Mouse (Mus musculus) neural tube, embryonic 15.5 days (tissue): Measurements from ENCODE around the gene Gm3285. TPM values are rescaled to one million over a fixed set of nuclear protein-coding genes. Genes with fewer than 3 reads are reported as not detected.

Source experiments
- ATAC-seq: fragments of 200-750 bp; cut with Nextera tagmentation; 2 replicates; pipeline ENCODE4 v1.8.0; 2017; ENCODE audit warnings: mild to moderate bottlenecking, moderate TSS enrichment, moderate library complexity; ENCODE audit not compliant: low FRiP score
- H3K27ac ChIP-seq: fragments of 300-500 bp; sonication (generic); replicated peaks from 2 replicates; pipeline ENCODE4 v1.5.1; 2015; ENCODE audit warnings: mild to moderate bottlenecking, inconsistent platforms
- H3K27me3 ChIP-seq: fragments of 300-500 bp; sonication (generic); replicated peaks from 2 replicates; pipeline ENCODE4 v1.6.1; 2015; ENCODE audit warnings: inconsistent platforms
- H3K36me3 ChIP-seq: fragments of 300-500 bp; sonication (generic); 2 replicates; pipeline ENCODE4 v1.6.1; 2015; ENCODE audit warnings: inconsistent platforms
- H3K4me1 ChIP-seq: fragments of 300-500 bp; sonication (generic); 2 replicates; pipeline ENCODE4 v1.6.1; 2015; ENCODE audit warnings: inconsistent platforms
- H3K4me2 ChIP-seq: fragments of 300-500 bp; sonication (generic); 2 replicates; pipeline ENCODE4 v1.6.1; 2015; ENCODE audit warnings: inconsistent platforms, mild to moderate bottlenecking, moderate library complexity
- H3K4me3 ChIP-seq: fragments of 300-500 bp; sonication (generic); replicated peaks from 2 replicates; pipeline ENCODE4 v1.5.1; 2015; ENCODE audit warnings: mild to moderate bottlenecking, inconsistent platforms
- H3K9ac ChIP-seq: fragments of 300-500 bp; sonication (generic); replicated peaks from 2 replicates; pipeline ENCODE4 v1.6.1; 2015; ENCODE audit warnings: mild to moderate bottlenecking, inconsistent platforms
- H3K9me3 ChIP-seq: fragments of 300-500 bp; sonication (generic); replicated peaks from 2 replicates; pipeline ENCODE4 v1.6.1; 2016; ENCODE audit warnings: inconsistent platforms
- WGBS: fragments of 180-500 bp; shearing (Covaris S2); methylation state at CpG from one replicate; pipeline ENCODE4 v1.1.7; 2015; ENCODE audit warnings: mixed read lengths; 5-methylcytosine and 5-hydroxymethylcytosine counted together
- polyA plus RNA-seq: library from polyadenylated mRNA; unstranded; fragments of >200 nt; fragmentation: Nextera tagmentation; extraction: Ambion mirVana; gene quantifications from 2 replicates; pipeline ENCODE4 v1.2.1, GENCODE M21; 2015

Gene Gm3285
- polyA plus RNA-seq, 1 experiment from 2014 or later: not detected

DNA sequence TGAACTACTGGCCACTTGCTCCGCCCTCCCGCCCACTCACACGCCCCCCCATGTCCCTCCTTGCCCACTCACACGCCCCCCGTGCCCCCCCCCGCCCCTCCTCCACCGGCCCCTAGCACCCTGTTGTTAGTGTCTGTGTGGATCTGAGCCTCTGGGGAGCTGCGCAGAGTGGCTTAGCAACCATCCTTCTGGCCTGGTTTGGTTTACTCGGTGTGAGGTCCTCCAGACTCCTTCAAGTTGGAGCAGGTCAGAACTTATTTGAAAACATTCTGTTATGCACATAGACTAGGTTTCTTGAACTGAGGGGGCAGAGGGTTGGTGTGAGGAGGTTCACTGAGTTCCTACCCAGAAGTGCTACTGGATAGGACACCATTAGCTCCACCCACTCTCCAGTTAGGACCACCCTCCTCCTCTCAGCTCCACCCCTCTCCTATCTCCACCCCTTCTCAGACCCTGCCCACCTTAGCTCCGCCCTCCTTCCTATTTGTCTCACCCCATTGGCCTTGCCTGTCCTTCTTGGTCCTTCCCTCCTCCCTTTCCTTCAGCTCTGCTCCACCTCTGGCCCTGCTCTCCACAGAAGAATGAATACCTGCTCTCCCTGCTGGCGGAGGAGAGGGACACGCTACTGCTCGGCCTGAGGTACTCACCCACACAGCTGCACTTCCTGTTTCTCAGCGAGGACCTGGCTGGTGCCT, 2.4 kb downstream of the Gm3285 start:
- H3K27ac ChIP-seq: no peak overlapping the region
- no peak overlapping the region for H3K9ac ChIP-seq
- H3K36me3 ChIP-seq: no peaks in the 10 kb centered on the region
- H3K4me3 ChIP-seq: peak overlapping the region; percentile 22
- no peaks in the 10 kb centered on the region for H3K27me3 ChIP-seq
- 34% methylated on average over 14 of the region's 14 CpGs for WGBS
- H3K4me2 ChIP-seq: peak overlapping the region; percentile 46
- no peaks in the 10 kb centered on the region for H3K4me1 ChIP-seq
- ATAC-seq: peak; percentile 85
- H3K9me3 ChIP-seq: no peaks in the 10 kb centered on the region

DNA sequence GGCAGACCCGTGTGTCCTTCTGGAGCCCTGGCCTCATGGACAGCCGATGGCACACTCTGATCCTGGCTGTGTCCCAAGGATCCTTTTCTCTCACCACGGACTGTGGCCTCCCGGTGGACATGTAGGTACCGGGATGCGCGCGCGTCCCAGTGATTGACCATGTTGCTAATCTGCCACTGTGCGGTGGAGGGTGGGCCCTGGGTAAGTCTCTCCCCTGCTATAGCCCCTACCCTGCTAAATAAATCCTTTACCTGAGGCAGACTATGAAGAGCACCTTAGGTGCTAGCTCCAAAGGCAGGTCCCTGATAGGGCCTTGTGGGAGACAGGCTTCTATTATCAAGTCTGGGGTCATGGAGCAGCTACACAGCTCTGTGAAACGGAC, 3.0 kb downstream of the Gm3285 start:
- peak; percentile 12; the same call in 1 of the 2 replicates for ATAC-seq
- H3K4me3 ChIP-seq: peak overlapping the region; percentile 22
- 39% methylated on average over 11 of the region's 11 CpGs for WGBS

GRCm38 (mm10) chr10:77867546-77867945, 5.8 kb downstream of the Gm3285 start:
- Histone ChIP-seq H3K27me3 (no peaks in the 10 kb centered on the region), H3K36me3 (no peaks in the 10 kb centered on the region), H3K9me3 (no peaks in the 10 kb centered on the region), H3K4me1 (no peaks in the 10 kb centered on the region), H3K27ac (no peak overlapping the region), H3K9ac (no peak overlapping the region), H3K4me3 (no peak overlapping the region), H3K4me2 (no peak overlapping the region)
- no peak for ATAC-seq
- WGBS: 9% methylated on average over 1 of the region's 1 CpGs

More for the DNA sequence above, 3.0 kb downstream of the Gm3285 start:
- Histone ChIP-seq H3K27me3 (no peaks in the 10 kb centered on the region), H3K36me3 (no peaks in the 10 kb centered on the region), H3K4me1 (no peaks in the 10 kb centered on the region), H3K9ac (no peak overlapping the region), H3K9me3 (no peaks in the 10 kb centered on the region), H3K27ac (no peak overlapping the region), H3K4me2 (peak overlapping the region; percentile 46)

GRCm38 (mm10) chr10:77869651-77870050, 7.9 kb downstream of the Gm3285 start:
- H3K36me3 ChIP-seq: no peaks in the 10 kb centered on the region
- H3K4me1 ChIP-seq: no peaks in the 10 kb centered on the region
- no peaks in the 10 kb centered on the region for H3K27me3 ChIP-seq
- ATAC-seq: no peak
- no peak overlapping the region for H3K4me3 ChIP-seq
- 91% methylated on average over 7 of the region's 7 CpGs for WGBS
- H3K27ac ChIP-seq: no peak overlapping the region
- H3K9me3 ChIP-seq: no peaks in the 10 kb centered on the region
- H3K4me2 ChIP-seq: no peak overlapping the region
- H3K9ac ChIP-seq: no peak overlapping the region

- Histone ChIP-seq H3K4me1 (no peaks in the 10 kb centered on the region), H3K27ac (no peak overlapping the region), H3K9ac (no peak overlapping the region), H3K4me2 (no peak overlapping the region), H3K9me3 (no peaks in the 10 kb centered on the region), H3K4me3 (no peak overlapping the region), H3K36me3 (no peaks in the 10 kb centered on the region), H3K27me3 (no peaks in the 10 kb centered on the region)
- ATAC-seq: no peak
- 72% methylated on average over 6 of the region's 6 CpGs for WGBS
Measured at GRCm38 (mm10) chr10:77878985-77879384, 17.2 kb downstream of the Gm3285 start.

GRCm38 (mm10) chr10:77880305-77880704, 18.5 kb downstream of the Gm3285 start:
- H3K27ac ChIP-seq: no peak overlapping the region
- ATAC-seq: no peak
- no peak overlapping the region for H3K4me3 ChIP-seq
- H3K4me2 ChIP-seq: no peak overlapping the region
- no peaks in the 10 kb centered on the region for H3K27me3 ChIP-seq
- H3K9me3 ChIP-seq: no peaks in the 10 kb centered on the region
- H3K36me3 ChIP-seq: no peaks in the 10 kb centered on the region
- H3K4me1 ChIP-seq: no peaks in the 10 kb centered on the region
- no peak overlapping the region for H3K9ac ChIP-seq
- WGBS: 70% methylated on average over 3 of the region's 3 CpGs

DNA sequence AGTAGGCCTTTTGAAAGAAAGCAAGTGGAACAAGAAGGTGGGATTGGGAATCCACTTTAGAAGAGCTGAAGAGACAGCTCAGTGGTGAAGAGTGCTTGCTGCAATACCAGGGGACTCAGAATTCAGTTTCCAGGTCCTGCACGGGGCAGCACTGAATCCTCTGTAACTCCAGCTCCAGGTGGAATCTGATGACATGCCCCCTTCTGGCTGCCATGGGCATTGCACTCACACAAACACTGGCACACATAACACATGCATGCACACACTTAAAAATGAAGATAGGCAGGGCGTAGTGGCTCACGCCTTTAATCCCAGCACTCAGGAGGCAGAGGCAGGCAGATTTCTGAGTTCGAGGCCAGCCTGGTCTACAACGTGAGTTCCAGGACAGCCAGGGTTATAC, 20.8 kb downstream of the Gm3285 start:
- no peaks in the 10 kb centered on the region for H3K4me1 ChIP-seq
- H3K36me3 ChIP-seq: no peaks in the 10 kb centered on the region
- H3K4me3 ChIP-seq: no peak overlapping the region
- H3K9me3 ChIP-seq: no peaks in the 10 kb centered on the region
- WGBS: 89% methylated on average over 5 of the region's 5 CpGs
- no peak for ATAC-seq
- no peak overlapping the region for H3K4me2 ChIP-seq
- H3K9ac ChIP-seq: no peak overlapping the region
- H3K27me3 ChIP-seq: no peaks in the 10 kb centered on the region
- no peak overlapping the region for H3K27ac ChIP-seq

- Histone ChIP-seq H3K9me3 (no peaks in the 10 kb centered on the region), H3K36me3 (no peaks in the 10 kb centered on the region), H3K4me3 (no peak overlapping the region), H3K4me2 (no peak overlapping the region), H3K27ac (no peak overlapping the region), H3K27me3 (no peaks in the 10 kb centered on the region), H3K9ac (no peak overlapping the region), H3K4me1 (no peaks in the 10 kb centered on the region)
- WGBS: 59% methylated on average over 12 of the region's 12 CpGs
- no peak for ATAC-seq
Measured at GRCm38 (mm10) chr10:77886007-77886747, 24.4 kb downstream of the Gm3285 start.

DNA sequence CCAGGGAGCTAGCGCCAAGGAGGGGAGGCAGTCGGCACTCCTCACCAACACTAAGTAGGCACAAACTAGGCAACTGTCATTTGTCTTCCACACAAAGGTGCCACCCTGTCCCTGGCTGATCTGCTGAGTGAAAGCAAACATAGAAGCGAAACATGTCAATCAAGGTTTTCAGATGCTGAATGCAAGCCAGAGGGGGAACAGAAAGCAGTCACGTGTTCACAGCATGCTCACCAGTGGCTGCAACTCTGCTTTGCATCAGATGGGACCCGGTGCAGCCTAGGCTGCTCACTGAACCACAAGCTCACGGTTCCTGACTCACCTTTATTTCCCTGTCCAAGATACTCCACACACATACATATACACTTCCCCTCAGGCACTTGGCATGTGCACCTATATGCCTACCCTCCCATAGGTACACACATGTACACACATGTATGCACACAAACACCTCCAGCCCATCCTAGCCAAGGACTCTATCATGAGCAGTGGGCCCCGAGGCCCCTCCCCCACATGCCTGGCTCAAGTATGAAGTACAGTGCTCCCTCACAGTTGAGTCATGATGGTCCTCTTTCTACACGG, 29.3 kb downstream of the Gm3285 start:
- H3K36me3 ChIP-seq: no peaks in the 10 kb centered on the region
- H3K4me1 ChIP-seq: 0 out of 2 replicates have a peak, but pooled peaks cover 2% of the 10 kb centered on the region
- no peaks in the 10 kb centered on the region for H3K9me3 ChIP-seq
- no peak overlapping the region for H3K9ac ChIP-seq
- H3K27me3 ChIP-seq: no peaks in the 10 kb centered on the region
- no peak overlapping the region for H3K27ac ChIP-seq
- no peak for ATAC-seq
- H3K4me3 ChIP-seq: no peak overlapping the region
- WGBS: 89% methylated on average over 8 of the region's 8 CpGs
- no peak overlapping the region for H3K4me2 ChIP-seq

DNA sequence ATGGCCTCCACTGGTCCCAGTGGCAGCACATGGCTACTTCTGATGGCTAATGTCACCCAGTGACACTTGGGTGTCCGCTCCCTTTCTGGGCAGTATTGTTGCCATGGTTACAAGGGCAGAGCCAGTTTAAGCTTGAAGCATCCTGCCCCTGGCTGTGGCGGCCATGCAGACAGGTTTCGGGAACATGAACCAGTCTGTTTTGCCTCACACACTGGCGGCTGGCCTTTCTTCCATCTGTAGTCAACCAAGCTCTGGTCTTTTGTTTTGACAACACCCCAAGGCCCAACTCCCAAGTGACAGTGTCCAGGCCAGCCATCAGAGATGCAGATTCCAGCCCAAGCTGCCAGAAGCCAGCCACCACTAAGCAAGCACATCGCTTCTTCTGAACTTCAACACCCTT, 33.8 kb downstream of the Gm3285 start:
- no peak overlapping the region for H3K4me2 ChIP-seq
- no peak overlapping the region for H3K9ac ChIP-seq
- H3K27ac ChIP-seq: no peak overlapping the region
- peaks cover 10% of the 10 kb centered on the region for H3K4me1 ChIP-seq
- no peaks in the 10 kb centered on the region for H3K9me3 ChIP-seq
- H3K36me3 ChIP-seq: no peaks in the 10 kb centered on the region
- ATAC-seq: no peak
- 58% methylated on average over 5 of the region's 5 CpGs for WGBS
- no peak overlapping the region for H3K4me3 ChIP-seq
- H3K27me3 ChIP-seq: no peaks in the 10 kb centered on the region

DNA sequence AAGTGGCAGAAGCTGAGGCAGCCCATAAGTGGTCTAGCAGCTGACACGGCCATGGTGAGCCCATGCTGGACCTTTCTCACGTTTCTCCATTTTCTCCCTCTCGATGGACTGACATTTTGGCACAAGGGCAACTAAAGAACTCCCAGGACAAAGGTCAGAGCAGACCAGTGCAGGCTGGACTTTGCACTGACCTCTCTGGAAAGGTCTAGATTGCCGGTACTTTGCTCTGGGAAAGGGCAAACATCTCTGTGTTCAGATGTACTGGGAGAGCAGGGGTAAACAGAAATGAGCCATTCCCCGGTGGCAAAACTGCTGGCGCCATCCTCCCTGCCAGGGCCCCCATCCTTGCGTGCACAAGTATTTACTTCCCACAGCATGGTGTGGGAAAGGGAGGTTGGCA, 38.4 kb downstream of the Gm3285 start:
- Histone ChIP-seq H3K4me2 (no peak overlapping the region), H3K9ac (no peak overlapping the region), H3K27me3 (no peaks in the 10 kb centered on the region), H3K4me1 (peaks cover 31% of the 10 kb centered on the region), H3K36me3 (no peaks in the 10 kb centered on the region), H3K27ac (no peak overlapping the region), H3K9me3 (no peaks in the 10 kb centered on the region), H3K4me3 (no peak overlapping the region)
- 84% methylated on average over 7 of the region's 7 CpGs for WGBS
- no peak for ATAC-seq
